Mouse (Mus musculus) embryo, embryonic 10 days (tissue): ENCODE results near the gene Ushbp1.
"Not testable (repeated sequence)": the region's sequence is repeated elsewhere in the genome, so short reads cannot be mapped to it uniquely, and the experiment has no call there.

Experiments
- DNase-seq: peaks from one replicate; pipeline ENCODE4 v3.0.0-alpha.2; 2015; ENCODE audit warnings: low spot score

Ushbp1 gene

GRCm38 (mm10) chr8:71370711-71371235, 24.8 kb downstream of the Ushbp1 start:
- no peak for DNase-seq

DNA sequence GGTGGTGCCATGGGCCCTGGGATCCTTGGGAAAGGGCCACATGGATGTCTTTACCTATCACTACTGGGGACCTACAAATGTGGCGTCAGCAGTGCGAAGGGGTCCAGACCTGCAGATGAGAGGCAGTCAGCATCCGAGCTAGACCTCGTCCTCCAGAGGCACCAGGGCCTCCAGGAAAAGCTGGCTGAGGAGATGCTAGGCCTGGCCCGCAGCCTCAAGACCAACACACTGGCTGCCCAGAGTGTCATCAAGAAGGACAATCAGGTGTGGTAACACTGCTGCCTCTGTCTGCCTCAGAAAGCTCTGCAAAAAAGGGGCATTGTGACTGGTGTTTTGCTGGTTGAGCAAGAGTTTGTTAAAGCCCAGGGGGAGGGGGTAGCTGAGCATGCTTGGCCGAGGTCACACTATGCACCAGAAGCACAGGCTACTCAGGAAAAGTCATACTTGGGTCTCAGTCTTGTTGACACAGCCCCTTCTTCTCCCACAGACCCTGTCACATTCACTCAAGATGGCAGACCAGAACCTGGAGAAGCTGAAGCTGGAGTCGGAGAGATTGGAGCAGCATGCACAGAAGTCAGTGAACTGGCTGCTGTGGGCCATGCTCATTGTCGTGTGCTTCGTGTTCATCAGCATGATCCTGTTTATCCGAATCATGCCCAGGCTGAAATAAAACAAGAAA, 26.4 kb downstream of the Ushbp1 start:
- no peak for DNase-seq

- no peak for DNase-seq
These were observed 27.2 kb downstream of the Ushbp1 start for GRCm38 (mm10) chr8:71368366-71368765.

- DNase-seq: no peak
These were observed 27.9 kb downstream of the Ushbp1 start for GRCm38 (mm10) chr8:71367529-71368176.

DNA sequence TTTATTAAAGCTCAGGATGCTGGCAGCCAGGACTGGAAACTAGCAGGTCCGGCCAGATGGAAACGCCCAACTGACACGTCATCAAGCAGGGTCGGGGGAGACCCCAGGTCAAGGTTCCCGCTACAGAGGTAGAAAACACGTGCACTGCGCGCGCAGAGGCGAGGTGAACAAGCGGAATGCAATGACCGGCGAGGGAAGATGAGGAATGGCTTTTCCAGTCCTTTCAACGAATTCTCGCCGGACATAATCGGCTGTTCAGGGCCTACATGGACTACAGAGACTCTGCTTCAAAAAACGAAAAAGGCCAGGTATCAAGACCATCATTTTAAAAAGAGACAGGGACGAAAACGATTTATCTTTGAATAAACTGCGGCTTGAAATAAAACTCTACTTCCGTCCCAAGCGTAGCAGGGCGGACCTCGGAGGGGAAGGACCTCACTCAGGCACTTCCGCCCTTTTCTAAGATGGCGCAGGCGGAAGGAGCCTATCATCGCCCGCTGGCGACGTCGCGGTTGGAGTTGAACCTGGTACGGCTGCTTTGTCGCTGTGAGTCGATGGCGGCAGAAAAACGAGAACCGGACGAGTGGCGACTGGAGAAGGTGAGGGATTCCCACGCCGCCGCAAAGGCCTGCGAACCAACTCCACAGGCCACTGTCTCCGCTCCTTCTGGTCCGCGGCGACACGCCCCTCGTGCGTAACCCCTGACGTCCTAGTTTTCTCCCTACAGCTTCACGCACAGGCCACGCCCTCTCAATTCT, 28.7 kb downstream of the Ushbp1 start, which contains the start of gene Use1:
TSS of gene Use1 (plus strand) at position 78 of the 758 bp plus-strand sequence.
- DNase-seq: peak; percentile 99

DNA sequence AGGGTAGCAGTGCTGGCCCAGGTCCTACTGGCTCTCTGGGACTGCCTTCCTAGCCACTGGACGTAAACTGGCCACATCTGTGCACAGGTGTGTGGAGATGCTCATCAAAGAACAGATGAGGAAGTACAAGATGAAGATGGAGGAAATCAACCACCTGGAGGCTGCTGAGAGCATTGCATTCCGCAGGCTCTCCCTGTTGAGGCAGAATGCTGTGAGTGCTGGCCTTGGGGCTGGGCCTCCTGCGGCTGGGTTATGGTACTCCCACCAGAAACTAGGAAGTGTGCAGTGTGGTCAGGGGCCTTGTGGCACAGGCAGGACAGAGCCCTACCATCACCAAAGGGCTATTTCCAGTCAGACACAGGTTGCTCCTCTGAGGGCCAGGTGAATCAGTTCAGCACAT, 37.6 kb downstream of the Ushbp1 start:
- DNase-seq: no peak

- no peak for DNase-seq
These were observed 44.1 kb downstream of the Ushbp1 start for GRCm38 (mm10) chr8:71351520-71351919.

GRCm38 (mm10) chr8:71351117-71351516, 44.5 kb downstream of the Ushbp1 start:
- DNase-seq: no peak

- DNase-seq: no peak
These were observed 49.0 kb downstream of the Ushbp1 start for GRCm38 (mm10) chr8:71346581-71346980.

GRCm38 (mm10) chr8:71340625-71341024, 55.0 kb downstream of the Ushbp1 start:
- DNase-seq: peak; percentile 77

DNA sequence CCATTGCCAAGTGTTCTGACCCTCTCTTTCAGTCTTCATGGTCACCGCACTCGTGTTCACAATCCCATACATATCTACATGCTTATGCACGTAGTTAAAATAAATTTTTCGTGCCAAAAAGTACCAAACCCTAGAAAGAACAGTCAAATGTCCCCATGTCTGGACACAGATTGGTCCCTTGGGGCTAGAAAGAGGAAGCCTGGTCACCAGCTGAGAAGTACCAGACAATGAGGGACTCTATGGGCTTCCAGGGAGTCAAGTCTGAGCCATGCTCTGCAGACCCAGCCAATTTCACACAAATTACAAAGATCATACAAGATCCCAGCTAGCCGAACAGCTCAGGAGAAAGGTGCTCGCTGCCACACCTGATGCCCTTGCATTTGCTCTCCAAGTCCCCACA, 57.8 kb downstream of the Ushbp1 start:
- not testable (repeated sequence) for DNase-seq
